Mouse (Mus musculus): Measurements from ENCODE around the gene Ms4a13.

- TF ChIP-seq CTCF (IDR thresholded peaks at IDR 0.05; ENCODE audit: low read depth) (no peak), EP300 (optimal IDR thresholded peaks at IDR 0.05) (no peak)
Measured at GRCm38 (mm10) chr19:11135336-11135735, 61.2 kb downstream of the Ms4a13 start.

All from stomach, postnatal 0 days (tissue).